Mouse (Mus musculus) hindlimb bud, embryonic 11.5 days (tissue): Measurements from ENCODE around the gene Tmod4.
A peak's percentile ranks its signal among the peaks of the same experiment; 100 is the strongest.

Experiments used
- DNase-seq: peaks from one replicate; pipeline ENCODE4 v3.0.0-alpha.2; 2012; ENCODE audit warnings: low read depth, low spot score; ENCODE audit errors: extremely low spot score

Tmod4 gene

DNA sequence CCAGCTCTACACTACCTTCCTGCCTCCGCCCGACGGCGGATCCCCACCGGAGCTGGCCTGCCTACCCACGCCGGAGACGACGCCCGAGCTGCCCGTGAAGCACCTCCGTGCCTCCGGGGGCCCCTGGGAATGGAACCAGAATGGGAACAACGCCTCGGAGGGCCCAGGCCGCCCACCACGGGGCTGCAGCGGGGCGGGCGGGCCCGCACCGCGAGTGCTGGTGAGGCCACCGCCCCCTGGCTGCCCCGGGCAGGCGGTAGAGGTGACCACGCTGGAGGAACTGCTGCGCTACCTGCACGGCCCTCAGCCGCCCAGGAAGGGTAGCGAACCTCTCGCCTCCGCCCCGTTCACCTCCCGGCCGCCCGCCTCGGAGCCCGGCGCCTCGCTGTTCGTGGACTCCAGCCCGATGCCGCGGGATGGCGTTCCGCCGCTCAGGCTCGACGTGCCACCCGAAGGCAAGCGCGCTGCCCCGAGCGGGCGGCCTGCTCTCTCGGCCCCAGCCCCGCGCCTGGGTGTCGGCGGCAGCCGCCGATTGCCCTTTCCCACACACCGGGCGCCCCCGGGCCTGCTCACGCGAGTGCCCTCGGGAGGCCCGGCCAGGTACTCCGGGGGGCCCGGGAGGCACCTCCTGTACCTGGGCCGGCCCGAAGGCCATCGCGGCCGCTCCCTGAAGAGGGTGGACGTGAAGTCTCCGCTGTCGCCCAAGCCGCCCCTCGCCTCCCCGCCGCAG, 48.4 kb downstream of the Tmod4 start:
- no peak for DNase-seq

DNA sequence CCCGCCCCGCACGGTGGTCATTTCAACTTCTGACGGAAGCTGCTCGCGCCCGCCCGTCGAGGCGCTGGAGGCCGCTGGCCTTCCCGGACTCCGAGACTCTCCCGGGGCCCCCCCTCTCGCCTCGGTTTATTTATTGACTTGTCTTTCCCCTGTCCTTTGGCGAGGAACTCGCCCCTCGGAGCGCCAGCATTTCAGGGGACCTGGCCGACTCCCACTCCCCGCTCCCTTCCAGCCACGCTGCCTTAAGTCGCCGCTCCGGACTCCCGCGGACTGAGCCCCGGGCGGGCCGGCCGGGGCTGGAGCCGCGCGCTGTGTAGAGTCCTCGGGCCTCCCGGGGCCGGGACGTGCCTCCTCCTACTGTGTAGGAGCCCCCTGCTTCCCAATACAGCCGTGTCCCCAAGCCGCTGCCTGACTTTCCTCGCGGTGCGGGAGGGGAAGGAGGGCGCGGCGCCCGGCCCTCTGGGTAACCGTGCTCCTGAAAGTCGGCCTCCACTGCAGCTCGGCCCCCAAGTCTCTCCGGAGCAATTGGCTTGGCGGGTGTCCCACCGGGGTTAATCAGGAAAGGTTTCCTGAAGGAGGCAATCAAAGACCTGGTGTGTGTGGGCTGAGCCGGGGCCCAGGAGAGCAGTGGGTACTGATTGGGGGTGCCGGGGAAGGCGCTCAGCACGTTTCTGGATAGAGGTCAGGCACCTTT, 49.1 kb downstream of the Tmod4 start:
- DNase-seq = no peak

DNA sequence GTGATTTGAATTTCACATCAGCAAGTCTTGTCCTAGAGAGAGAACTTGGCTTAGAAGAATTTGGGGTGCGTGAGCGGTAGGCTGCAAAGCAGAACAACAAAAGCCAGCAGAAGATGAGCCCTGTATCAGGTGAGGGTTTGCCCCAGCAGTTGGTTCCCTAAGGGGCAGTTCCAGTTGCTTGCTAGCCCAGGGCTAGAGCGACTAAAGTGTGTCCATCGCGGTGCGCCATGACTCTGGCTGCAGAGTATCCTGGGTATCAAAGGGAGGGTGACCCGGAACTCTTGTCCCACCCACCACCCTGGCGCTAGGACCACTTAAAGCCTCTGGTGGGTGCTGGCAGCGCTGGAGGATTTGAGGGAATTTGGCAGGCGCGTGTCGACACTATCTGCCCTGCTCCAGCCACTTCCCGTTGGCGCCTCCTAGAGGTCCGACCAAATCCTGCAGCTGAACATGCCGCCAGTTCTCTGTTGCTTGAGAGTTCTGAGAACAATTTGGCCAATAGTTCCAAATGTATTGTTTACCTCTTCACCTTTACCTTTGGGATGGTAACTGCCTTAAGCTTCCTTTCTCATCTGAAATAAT, 49.8 kb downstream of the Tmod4 start:
- DNase-seq = peak; percentile 56

- no peak for DNase-seq
Observed at GRCm38 (mm10) chr3:95176500-95176899, 52.2 kb downstream of the Tmod4 start.

- no peak for DNase-seq
Observed at GRCm38 (mm10) chr3:95177583-95177982, 53.3 kb downstream of the Tmod4 start.
